Mouse (Mus musculus) forebrain, embryonic 14.5 days (tissue): ENCODE measurements around the gene Col11a2. TPM values are rescaled to one million over a fixed set of nuclear protein-coding genes. Genes with fewer than 3 reads are reported as not detected.
A peak's percentile ranks its signal among the peaks of the same experiment; 100 is the strongest.

ENCODE experiments used
- ATAC-seq: fragments of 200-750 bp; cut with Nextera tagmentation; 2 replicates; pipeline ENCODE4 v1.8.0; 2017; ENCODE audit warnings: mild to moderate bottlenecking, moderate library complexity
- DNase-seq: peaks from one replicate; pipeline ENCODE4 v3.0.0-alpha.2; 2015; ENCODE audit warnings: low spot score
- H3K27ac ChIP-seq: fragments of 300-500 bp; sonication (generic); 2 replicates; pipeline ENCODE4 v1.5.1; 2014; ENCODE audit warnings: low read depth, mild to moderate bottlenecking, control low read depth, low read length, moderate library complexity
- H3K27me3 ChIP-seq: fragments of 300-500 bp; sonication (generic); replicated peaks from 2 replicates; pipeline ENCODE4 v1.6.1; 2014; ENCODE audit warnings: low read length, control low read depth, mixed read lengths; ENCODE audit not compliant: control insufficient read depth, insufficient read depth
- H3K36me3 ChIP-seq: fragments of 300-500 bp; sonication (generic); 2 replicates; pipeline ENCODE4 v1.6.1; 2014; ENCODE audit warnings: low read length, control low read depth; ENCODE audit not compliant: control insufficient read depth, insufficient read depth
- H3K4me1 ChIP-seq: fragments of 300-500 bp; sonication (generic); 2 replicates; pipeline ENCODE4 v1.6.1; 2014; ENCODE audit warnings: antibody characterized with exemption, low read length, control low read depth; ENCODE audit not compliant: control insufficient read depth, insufficient read depth
- H3K4me2 ChIP-seq: fragments of 300-500 bp; sonication (generic); 2 replicates; pipeline ENCODE4 v1.6.1; 2014; ENCODE audit warnings: mild to moderate bottlenecking, control low read depth, low read length
- H3K4me3 ChIP-seq: fragments of 300-500 bp; sonication (generic); 2 replicates; pipeline ENCODE4 v1.5.1; 2014; ENCODE audit warnings: low read depth, low read length, control low read depth
- H3K9ac ChIP-seq: fragments of 300-500 bp; sonication (generic); 2 replicates; pipeline ENCODE4 v1.6.1; 2014; ENCODE audit warnings: mild to moderate bottlenecking, low read length, control low read depth, moderate library complexity
- H3K9me3 ChIP-seq: fragments of 300-500 bp; sonication (generic); replicated peaks from 2 replicates; pipeline ENCODE4 v1.6.1; 2016; ENCODE audit warnings: low read length, control low read depth, mixed read lengths; ENCODE audit not compliant: control insufficient read depth
- WGBS: fragments of 180-500 bp; shearing (Covaris S2); extraction: QIAGEN DNeasy Blood & Tissue Kit; methylation state at CpG from one replicate; pipeline ENCODE4 v1.1.7; 2014; 5-methylcytosine and 5-hydroxymethylcytosine counted together
- polyA plus RNA-seq: library from polyadenylated mRNA; unstranded; fragments of >200 nt; fragmentation: Nextera tagmentation; extraction: Ambion mirVana; gene quantifications from 2 replicates; pipeline ENCODE4 v1.2.1, GENCODE M21; 2014

Gene Col11a2
- polyA plus RNA-seq, 1 experiment from 2014 or later, result 0.95 TPM

DNA sequence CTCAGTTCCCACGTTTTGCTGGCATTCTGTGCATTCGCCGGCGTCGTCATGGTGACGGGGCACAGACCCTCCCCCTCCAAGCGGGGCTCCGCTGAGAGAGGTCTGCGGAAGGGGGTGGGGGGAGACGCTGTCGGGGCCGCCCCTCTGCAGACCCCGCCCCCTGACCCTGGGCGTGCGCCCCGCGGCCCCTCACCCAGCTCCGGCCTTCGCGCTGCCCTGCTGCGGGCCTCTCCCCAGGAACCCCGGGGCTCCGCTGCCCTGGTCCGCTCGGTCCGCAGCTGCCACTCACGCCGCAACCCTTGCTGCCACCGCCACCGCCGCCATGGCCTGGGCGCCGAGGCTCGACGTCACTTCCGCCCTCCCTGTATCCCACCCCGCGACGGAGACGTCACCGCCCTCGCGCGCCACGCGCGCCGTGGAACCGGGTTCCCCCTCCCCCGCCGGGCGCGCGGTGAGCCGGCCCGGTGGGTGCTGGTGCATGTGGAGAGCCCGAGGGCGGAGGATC is 14.9 kb upstream of the Col11a2 start, which contains the start of gene Ring1:
Ring1 (minus strand) TSS at position 364 of the 505 bp plus-strand sequence.
- peak within 1 kb of the TSS; percentile 98 for H3K27ac ChIP-seq
- H3K4me3 ChIP-seq, result peak within 1 kb of the TSS; percentile 76
- H3K27me3 ChIP-seq, result no peaks in the 10 kb centered on the region
- no peaks in the 10 kb centered on the region for H3K9me3 ChIP-seq
- peaks cover 25% of the 10 kb centered on the region for H3K4me1 ChIP-seq
- H3K36me3 ChIP-seq, result peaks cover 39% of the 10 kb centered on the region
- peak within 1 kb of the TSS; percentile 97 for H3K9ac ChIP-seq
- DNase-seq (peak; percentile 95), ATAC-seq (peak; percentile 73)
- 1% methylated on average over 47 of the region's 58 CpGs for WGBS
- H3K4me2 ChIP-seq, result peak within 1 kb of the TSS; percentile 95

GRCm38 (mm10) chr17:34024861-34025755 is 14.1 kb upstream of the Col11a2 start:
- Histone ChIP-seq H3K4me2 (peak overlapping the region; percentile 95), H3K9ac (peak overlapping the region; percentile 97), H3K27ac (peak overlapping the region; percentile 98), H3K9me3 (no peaks in the 10 kb centered on the region), H3K27me3 (no peaks in the 10 kb centered on the region), H3K36me3 (peaks cover 46% of the 10 kb centered on the region), H3K4me3 (peak overlapping the region; percentile 76), H3K4me1 (peaks cover 29% of the 10 kb centered on the region)
- DNase-seq, result peak; percentile 73
- ATAC-seq, result peak; percentile 16
- under 1% methylated on average over 50 of the region's 57 CpGs for WGBS

DNA sequence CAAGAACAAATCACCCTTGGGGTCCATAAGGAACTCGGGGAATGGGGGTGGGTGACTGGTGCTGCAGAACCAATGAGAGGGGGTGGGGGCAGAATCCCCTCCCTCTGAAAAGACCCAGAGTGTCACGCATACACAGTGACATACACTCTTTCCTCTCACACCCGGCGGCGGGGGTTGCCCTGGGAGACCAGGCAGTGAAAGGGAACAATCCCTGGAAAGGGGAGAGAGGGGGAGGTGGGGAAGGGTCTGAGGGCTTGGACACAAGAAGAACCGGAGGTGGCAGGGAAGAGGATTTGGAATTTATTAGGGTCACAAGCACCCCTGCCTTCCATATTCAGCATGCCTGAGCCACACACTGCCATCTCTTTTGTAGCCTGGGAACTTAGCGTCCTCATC is 13.5 kb upstream of the Col11a2 start:
- ATAC-seq, result peak; percentile 18
- WGBS, result 2% methylated on average over 7 of the region's 7 CpGs
- Histone ChIP-seq H3K9ac (peak overlapping the region; percentile 97), H3K4me2 (peak overlapping the region; percentile 95), H3K4me3 (peak overlapping the region; percentile 76), H3K27me3 (no peaks in the 10 kb centered on the region), H3K36me3 (peaks cover 44% of the 10 kb centered on the region), H3K9me3 (no peaks in the 10 kb centered on the region), H3K4me1 (peaks cover 36% of the 10 kb centered on the region), H3K27ac (peak overlapping the region; percentile 98)
- DNase-seq, result peak; percentile 84

DNA sequence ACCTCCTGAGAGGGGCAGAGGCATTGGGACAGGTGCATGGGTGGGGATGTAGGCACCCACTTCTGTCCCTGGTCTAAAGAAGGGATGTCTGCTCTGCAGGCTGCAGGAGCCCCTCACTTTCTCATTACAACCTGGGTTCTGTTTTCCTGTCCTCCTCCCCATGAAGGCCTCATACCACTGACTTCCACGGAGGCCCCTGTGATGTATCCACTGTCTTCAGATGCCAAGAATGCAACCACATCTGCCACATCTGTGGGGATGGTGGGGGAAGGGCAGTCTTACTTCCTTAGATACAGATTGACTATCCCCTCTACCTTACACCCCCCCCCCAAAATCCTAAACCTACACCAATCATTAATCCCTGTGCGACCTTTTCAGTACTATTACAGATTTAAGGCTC is 13.0 kb upstream of the Col11a2 start:
- H3K9ac ChIP-seq, result peak overlapping the region; percentile 78
- WGBS, result 8% methylated on average over 2 of the region's 2 CpGs
- no peak for DNase-seq

GRCm38 (mm10) chr17:34026917-34027655 is 12.2 kb upstream of the Col11a2 start:
- peaks cover 38% of the 10 kb centered on the region for H3K4me1 ChIP-seq
- H3K4me3 ChIP-seq, result peak overlapping the region; percentile 64
- peak overlapping the region; percentile 98 for H3K27ac ChIP-seq
- peak overlapping the region; percentile 78 for H3K9ac ChIP-seq
- H3K4me2 ChIP-seq, result peak overlapping the region; percentile 95
- ATAC-seq (no peak), DNase-seq (no peak)
- WGBS, result 3% methylated on average over 36 of the region's 36 CpGs
- H3K36me3 ChIP-seq, result peaks cover 32% of the 10 kb centered on the region
- no peaks in the 10 kb centered on the region for H3K27me3 ChIP-seq
- H3K9me3 ChIP-seq, result no peaks in the 10 kb centered on the region

More for the DNA sequence above, 13.0 kb upstream of the Col11a2 start:
- peaks cover 39% of the 10 kb centered on the region for H3K36me3 ChIP-seq
- H3K9me3 ChIP-seq, result no peaks in the 10 kb centered on the region
- H3K4me1 ChIP-seq, result peaks cover 38% of the 10 kb centered on the region
- H3K27me3 ChIP-seq, result no peaks in the 10 kb centered on the region
- peak overlapping the region; percentile 76 for H3K4me3 ChIP-seq
- ATAC-seq, result no peak
- peak overlapping the region; percentile 98 for H3K27ac ChIP-seq
- peak overlapping the region; percentile 95 for H3K4me2 ChIP-seq

DNA sequence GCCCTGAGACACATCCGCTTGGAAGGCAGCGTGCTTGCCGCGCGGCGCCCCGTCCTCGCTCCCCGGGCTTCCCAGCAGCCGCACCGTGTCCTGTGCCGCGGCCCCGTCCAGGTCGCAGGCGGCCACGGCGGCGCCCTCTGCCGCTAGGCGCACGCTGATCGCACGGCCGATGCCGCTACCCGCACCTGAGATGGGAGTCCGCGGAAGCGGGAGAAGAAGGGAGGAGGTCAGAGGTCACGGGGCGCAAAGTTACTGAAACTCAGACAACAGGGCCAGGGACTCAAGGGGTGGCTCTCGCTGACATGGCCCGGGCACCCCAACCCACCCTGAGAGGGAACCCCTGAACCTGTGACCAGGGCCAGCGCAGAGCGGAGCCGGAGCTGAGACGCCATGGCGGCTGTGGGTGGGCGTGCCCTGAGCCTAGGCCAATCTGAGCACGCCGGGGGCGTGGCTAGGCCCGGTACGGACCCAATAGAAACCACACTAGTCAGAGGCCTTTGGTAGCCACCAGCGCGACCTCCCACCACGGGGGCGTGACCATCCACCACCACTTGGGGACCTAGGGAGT is 11.5 kb upstream of the Col11a2 start, which contains the start of gene H2-Ke6:
H2-Ke6 (minus strand) TSS at position 405 of the 568 bp plus-strand sequence.
- Histone ChIP-seq H3K4me1 (peaks cover 41% of the 10 kb centered on the region), H3K36me3 (peaks cover 26% of the 10 kb centered on the region), H3K27me3 (no peaks in the 10 kb centered on the region), H3K9ac (peak within 1 kb of the TSS; percentile 78), H3K4me3 (peak within 1 kb of the TSS; percentile 64), H3K4me2 (peak within 1 kb of the TSS; percentile 95), H3K9me3 (no peaks in the 10 kb centered on the region), H3K27ac (peak within 1 kb of the TSS; percentile 98)
- peak; percentile 72 for ATAC-seq
- WGBS, result under 1% methylated on average over 48 of the region's 49 CpGs
- peak; percentile 95 for DNase-seq

GRCm38 (mm10) chr17:34028501-34029149 is 10.6 kb upstream of the Col11a2 start:
- Histone ChIP-seq H3K4me1 (peaks cover 46% of the 10 kb centered on the region), H3K27me3 (no peaks in the 10 kb centered on the region), H3K27ac (peak overlapping the region; percentile 98; the same call in 1 of the 2 replicates), H3K9ac (peak overlapping the region; percentile 35; the same call in 1 of the 2 replicates), H3K36me3 (peaks cover 23% of the 10 kb centered on the region), H3K4me3 (0 out of 2 replicates have a peak overlapping the region, but pooled peaks have one; percentile 64), H3K9me3 (no peaks in the 10 kb centered on the region), H3K4me2 (peak overlapping the region; percentile 95)
- DNase-seq, result no peak
- ATAC-seq, result no peak
- WGBS, result 45% methylated on average over 17 of the region's 17 CpGs
